9 mouse cellular contexts compared by ENCODE assay signal in genomic region chr4:119492933-119493327, GRCm38 (mm10). TPM values are rescaled to one million over a fixed set of nuclear protein-coding genes. Genes with fewer than 3 reads are reported as not detected.
DNase-seq lines count a peak whose midpoint lies in the region; ATAC-seq lines count a peak whose summit lies in the region.
"Had no signal": no experiment of that assay in that cellular context is flagged by ENCODE, and none has a peak within 500 bp of the region (broad histone marks: within the 10 kb centered on the region; RNA-seq: fewer than 3 reads in every experiment).

No protein-coding gene starts in this region.

- peak overlapping the region; percentile 59 for H3K4me3 ChIP-seq in kidney, embryonic 15.5 days (replicated peaks)
- peak overlapping the region; percentile 58 for H3K4me3 ChIP-seq in embryonic facial prominence, embryonic 12.5 days
- peak overlapping the region; percentile 52 for H3K4me3 ChIP-seq in hindbrain, embryonic 16.5 days (ENCODE audit: low read length)
- peak overlapping the region; percentile 60 for H3K4me3 ChIP-seq in midbrain, embryonic 16.5 days (ENCODE audit: low read depth, low read length)

- no peak for DNase-seq in kidney, adult 11 months
- no peak for DNase-seq in thymus, postnatal 14 days
- DNase-seq in ovary, postnatal 14 days (ENCODE audit: low spot score) = no peak

- no peak overlapping the region for H3K9ac ChIP-seq in kidney, embryonic 15.5 days
- no peak overlapping the region for H3K9ac ChIP-seq in embryonic facial prominence, embryonic 12.5 days
- H3K9ac ChIP-seq in hindbrain, embryonic 16.5 days (ENCODE audit: low read depth, low read length) = peak overlapping the region; percentile 75
- H3K9ac ChIP-seq in midbrain, embryonic 16.5 days (ENCODE audit: low read depth, low read length) = peak overlapping the region; percentile 69

- peak; percentile 42; the same call in 1 of the 2 replicates for ATAC-seq in kidney, embryonic 15.5 days (replicated peaks; ENCODE audit: low FRiP score)
- no peak for ATAC-seq in embryonic facial prominence, embryonic 12.5 days (ENCODE audit: insufficient number of reproducible peaks, insufficient read depth, low FRiP score, low TSS enrichment)
- peak; percentile 46 for ATAC-seq in hindbrain, embryonic 16.5 days
- peak; percentile 66 for ATAC-seq in midbrain, embryonic 16.5 days
- no peak for ATAC-seq in granulocyte monocyte progenitor cell, adult 5-6 weeks (replicated peaks; ENCODE audit: poor library complexity, severe bottlenecking)

- H3K4me2 ChIP-seq in kidney, embryonic 15.5 days = peak overlapping the region; percentile 91
- H3K4me2 ChIP-seq in embryonic facial prominence, embryonic 12.5 days (replicated peaks) = peak overlapping the region; percentile 95
- H3K4me2 ChIP-seq in hindbrain, embryonic 16.5 days (ENCODE audit: low read length) = peak overlapping the region; percentile 82
- H3K4me2 ChIP-seq in midbrain, embryonic 16.5 days (ENCODE audit: low read length) = peak overlapping the region; percentile 69

- H3K9me3 ChIP-seq in kidney, embryonic 15.5 days (replicated peaks) = no peaks in the 10 kb centered on the region
- no peaks in the 10 kb centered on the region for H3K9me3 ChIP-seq in embryonic facial prominence, embryonic 12.5 days
- H3K9me3 ChIP-seq in hindbrain, embryonic 16.5 days (ENCODE audit: control insufficient read depth, low read length) = no peaks in the 10 kb centered on the region
- no peaks in the 10 kb centered on the region; the same call in 1 of the 2 replicates for H3K9me3 ChIP-seq in midbrain, embryonic 16.5 days (replicated peaks; ENCODE audit: control insufficient read depth, low read length, poor library complexity, severe bottlenecking)

- H3K36me3 ChIP-seq in kidney, embryonic 15.5 days = no peaks in the 10 kb centered on the region
- H3K36me3 ChIP-seq in embryonic facial prominence, embryonic 12.5 days = no peaks in the 10 kb centered on the region
- no peaks in the 10 kb centered on the region for H3K36me3 ChIP-seq in hindbrain, embryonic 16.5 days (ENCODE audit: control insufficient read depth, insufficient read depth, low read length)
- H3K36me3 ChIP-seq in midbrain, embryonic 16.5 days (ENCODE audit: control insufficient read depth, insufficient read depth, low read length) = no peaks in the 10 kb centered on the region

- H3K4me1 ChIP-seq in kidney, embryonic 15.5 days = peaks cover 5% of the 10 kb centered on the region; the same call in 1 of the 2 replicates
- H3K4me1 ChIP-seq in embryonic facial prominence, embryonic 12.5 days = peaks cover 3% of the 10 kb centered on the region; the same call in 1 of the 2 replicates
- H3K4me1 ChIP-seq in hindbrain, embryonic 16.5 days (ENCODE audit: control insufficient read depth, insufficient read depth, low read depth, low read length) = peaks cover 11% of the 10 kb centered on the region
- peaks cover 12% of the 10 kb centered on the region for H3K4me1 ChIP-seq in midbrain, embryonic 16.5 days (ENCODE audit: control insufficient read depth, insufficient read depth, low read length)

- H3K27ac ChIP-seq in kidney, embryonic 15.5 days = no peak overlapping the region
- H3K27ac ChIP-seq in embryonic facial prominence, embryonic 12.5 days = no peak overlapping the region
- H3K27ac ChIP-seq in hindbrain, embryonic 16.5 days (ENCODE audit: low read depth, low read length) = peak overlapping the region; percentile 60
- H3K27ac ChIP-seq in midbrain, embryonic 16.5 days (ENCODE audit: low read length) = peak overlapping the region; percentile 83

- 34% methylated on average over 10 of the region's 10 CpGs for WGBS in kidney, embryonic 15.5 days
- 37% methylated on average over 10 of the region's 10 CpGs for WGBS in embryonic facial prominence, embryonic 12.5 days
- WGBS in hindbrain, embryonic 16.5 days = 35% methylated on average over 10 of the region's 10 CpGs
- 36% methylated on average over 10 of the region's 10 CpGs for WGBS in midbrain, embryonic 16.5 days

- peaks cover 24% of the 10 kb centered on the region for H3K27me3 ChIP-seq in kidney, embryonic 15.5 days
- H3K27me3 ChIP-seq in embryonic facial prominence, embryonic 12.5 days = peaks cover 33% of the 10 kb centered on the region
- H3K27me3 ChIP-seq in hindbrain, embryonic 16.5 days (replicated peaks; ENCODE audit: control insufficient read depth, insufficient read depth, low read length) = no peaks in the 10 kb centered on the region
- no peaks in the 10 kb centered on the region; the same call in 1 of the 2 replicates for H3K27me3 ChIP-seq in midbrain, embryonic 16.5 days (ENCODE audit: control insufficient read depth, insufficient read depth, low read depth, low read length)

RNA-seq across cellular contexts. Expression of gene Rimkla, which starts 0.5 kb away (rescaled TPM):
- 1.9 and 2.4 TPM in 2 replicates for polyA plus RNA-seq in kidney, embryonic 15.5 days (2015; fragmentation: Nextera tagmentation; extraction: Ambion mirVana)
- polyA plus RNA-seq in embryonic facial prominence, embryonic 12.5 days (2016; fragmentation: Nextera tagmentation; extraction: Ambion mirVana) = 2.3 and 2.7 TPM in 2 replicates
- polyA plus RNA-seq in hindbrain, embryonic 16.5 days (2015; fragmentation: Nextera tagmentation; extraction: Ambion mirVana) = 28.2 and 30.3 TPM in 2 replicates
- 27.2 and 29.0 TPM in 2 replicates for polyA plus RNA-seq in midbrain, embryonic 16.5 days (2015; fragmentation: Nextera tagmentation; extraction: Ambion mirVana)
- not detected in 2 replicates for total RNA-seq in granulocyte monocyte progenitor cell, adult 5-6 weeks (2014; fragmentation: Nextera tagmentation)
- 0.10 TPM in 1 of 2 replicates, not detected in the other for total RNA-seq in granulocyte monocyte progenitor cell, adult 5-6 weeks (2017)
- total RNA-seq: MEL had no signal

RNA-seq across cellular contexts. Expression of gene Foxj3, which starts 43.9 kb away (rescaled TPM):
- 24.2 and 25.7 TPM in 2 replicates for polyA plus RNA-seq in kidney, embryonic 15.5 days (2015; fragmentation: Nextera tagmentation; extraction: Ambion mirVana)
- polyA plus RNA-seq in embryonic facial prominence, embryonic 12.5 days (2016; fragmentation: Nextera tagmentation; extraction: Ambion mirVana) = 29.5 and 29.8 TPM in 2 replicates
- polyA plus RNA-seq in hindbrain, embryonic 16.5 days (2015; fragmentation: Nextera tagmentation; extraction: Ambion mirVana) = 25.7 and 32.6 TPM in 2 replicates
- polyA plus RNA-seq in midbrain, embryonic 16.5 days (2015; fragmentation: Nextera tagmentation; extraction: Ambion mirVana) = 36.7 and 42.8 TPM in 2 replicates
- total RNA-seq in granulocyte monocyte progenitor cell, adult 5-6 weeks (2014; fragmentation: Nextera tagmentation) = 23.0 and 25.6 TPM in 2 replicates
- total RNA-seq in granulocyte monocyte progenitor cell, adult 5-6 weeks (2017) = 16.0 and 21.6 TPM in 2 replicates

RNA-seq across cellular contexts. Expression of gene Frg2f1, which starts 46.4 kb away (rescaled TPM):
- polyA plus RNA-seq in kidney, embryonic 15.5 days (2015; fragmentation: Nextera tagmentation; extraction: Ambion mirVana) = 3.9 and 5.9 TPM in 2 replicates
- 4.0 and 6.1 TPM in 2 replicates for polyA plus RNA-seq in embryonic facial prominence, embryonic 12.5 days (2016; fragmentation: Nextera tagmentation; extraction: Ambion mirVana)
- 9.3 and 11.4 TPM in 2 replicates for polyA plus RNA-seq in hindbrain, embryonic 16.5 days (2015; fragmentation: Nextera tagmentation; extraction: Ambion mirVana)
- polyA plus RNA-seq in midbrain, embryonic 16.5 days (2015; fragmentation: Nextera tagmentation; extraction: Ambion mirVana) = 8.9 and 11.2 TPM in 2 replicates
- 1.0 and 3.8 TPM in 2 replicates for total RNA-seq in granulocyte monocyte progenitor cell, adult 5-6 weeks (2014; fragmentation: Nextera tagmentation)
- 0.13 and 1.3 TPM in 2 replicates for total RNA-seq in granulocyte monocyte progenitor cell, adult 5-6 weeks (2017)

Comparison
In these comparisons a context has a peak if more than half of its experiments do, and no peak if none do; other contexts are left out.
1. ATAC-seq: peak in kidney, embryonic 15.5 days (single experiment), hindbrain, embryonic 16.5 days (single experiment) and midbrain, embryonic 16.5 days (single experiment); none in embryonic facial prominence, embryonic 12.5 days (single experiment) and granulocyte monocyte progenitor cell, adult 5-6 weeks (single experiment).
2. H3K27ac ChIP-seq: peak in hindbrain, embryonic 16.5 days (single experiment) and midbrain, embryonic 16.5 days (single experiment); none in kidney, embryonic 15.5 days (single experiment) and embryonic facial prominence, embryonic 12.5 days (single experiment).
3. H3K9ac ChIP-seq: peak in hindbrain, embryonic 16.5 days (single experiment) and midbrain, embryonic 16.5 days (single experiment); none in kidney, embryonic 15.5 days (single experiment) and embryonic facial prominence, embryonic 12.5 days (single experiment).
4. Peak in every context shown above with its lines, with median percentiles within 50 percentile points of each other: H3K4me2 ChIP-seq and H3K4me3 ChIP-seq.